Comparison of ENCODE assay signal across 8 mouse cellular contexts in genomic region chr11:76242901-76243810, GRCm38 (mm10). TPM values are rescaled to one million over a fixed set of nuclear protein-coding genes. Genes with fewer than 3 reads are reported as not detected.
A peak's percentile ranks its signal among the peaks of the same experiment; 100 is the strongest.
DNase-seq lines count a peak whose midpoint lies in the region; ATAC-seq lines count a peak whose summit lies in the region.

Mrm3 (plus strand) TSS chr11:76243715.
Glod4 (minus strand) TSS chr11:76243725.

- H3K4me3 ChIP-seq in hindbrain, embryonic 16.5 days (ENCODE audit: low read length), result peak within 1 kb of the TSS; percentile 51
- H3K4me3 ChIP-seq in macrophage (ENCODE audit: inconsistent target), result peak within 1 kb of the TSS; percentile 81

- H3K4me2 ChIP-seq in hindbrain, embryonic 16.5 days (ENCODE audit: low read length), result peak within 1 kb of the TSS; percentile 96

- ATAC-seq in hindbrain, embryonic 16.5 days, result peak; percentile 93

- H3K36me3 ChIP-seq in hindbrain, embryonic 16.5 days (ENCODE audit: control insufficient read depth, insufficient read depth, low read length), result peaks cover 3% of the 10 kb centered on the region; the same call in 1 of the 2 replicates
- peaks cover 19% of the 10 kb centered on the region for H3K36me3 ChIP-seq in macrophage (ENCODE audit: inconsistent target)

- peak; percentile 91 for DNase-seq in R1 (ENCODE audit: low read depth, low spot score)
- DNase-seq in cerebellum, postnatal 25 days, result peak; percentile 94 to 96
- DNase-seq in frontal cortex, postnatal 36 days (ENCODE audit: low spot score in 2 of 2), result peak; percentile 93 to 94
- DNase-seq in left cerebral cortex, adult 18-20 months (ENCODE audit: low spot score in 2 of 2), result peak; percentile 94 to 95
- peak; percentile 94 for DNase-seq in right cerebral cortex, adult 18-20 months
- DNase-seq in urinary bladder, postnatal 10 days (ENCODE audit: low spot score), result peak; percentile 76

- WGBS in hindbrain, embryonic 16.5 days, result under 1% methylated on average over 57 of the region's 61 CpGs
- 1% methylated on average over 58 of the region's 61 CpGs for WGBS in macrophage (ENCODE audit: missing documents)

- H3K27me3 ChIP-seq in hindbrain, embryonic 16.5 days (replicated peaks; ENCODE audit: control insufficient read depth, insufficient read depth, low read length), result no peaks in the 10 kb centered on the region

- H3K9ac ChIP-seq in hindbrain, embryonic 16.5 days (ENCODE audit: low read depth, low read length), result peak within 1 kb of the TSS; percentile 93

- peaks cover 24% of the 10 kb centered on the region for H3K4me1 ChIP-seq in hindbrain, embryonic 16.5 days (ENCODE audit: control insufficient read depth, insufficient read depth, low read depth, low read length)

- peaks cover 18% of the 10 kb centered on the region; the same call in 1 of the 2 replicates for H3K79me2 ChIP-seq in macrophage (ENCODE audit: inconsistent target)

- peak within 1 kb of the TSS; percentile 90 for H3K27ac ChIP-seq in hindbrain, embryonic 16.5 days (ENCODE audit: low read depth, low read length)
- H3K27ac ChIP-seq in macrophage, result peak within 1 kb of the TSS; percentile 5; the same call in 1 of the 2 replicates

- no peaks in the 10 kb centered on the region for H3K9me3 ChIP-seq in hindbrain, embryonic 16.5 days (ENCODE audit: control insufficient read depth, low read length)

RNA-seq across cellular contexts. Expression of gene Mrm3, which starts in this region (rescaled TPM):
- polyA plus RNA-seq in hindbrain, embryonic 16.5 days (2015; fragmentation: Nextera tagmentation; extraction: Ambion mirVana), result 25.7 and 26.1 TPM in 2 replicates
- total RNA-seq in left cerebral cortex, adult 18-20 months (2021), result 10 to 100 TPM; 18.6 to 20.9 TPM
- 10 to 100 TPM in 2 of 26 experiments, 1 to 10 TPM in 23, not detected in 1; 1.1 to 11.3 (median 4.1) TPM for total RNA-seq in macrophage (2018; cell fraction: chromatin; rRNA removed)
- total RNA-seq in macrophage (2018; cell fraction: cytosol; rRNA removed), result 1 to 10 TPM; 1.4 to 6.2 (median 3.9) TPM
- 10 to 100 TPM in 2 of 26 experiments, 1 to 10 TPM in 22, under 1 TPM in 2; 0.69 to 14.2 (median 2.4) TPM for total RNA-seq in macrophage (2018; cell fraction: nucleus; rRNA removed)
- polyA plus RNA-seq in macrophage (2018), result 3.0 to 9.3 TPM (median 4.1 TPM) in 3 replicates

RNA-seq across cellular contexts. Expression of gene Glod4, which starts in this region (rescaled TPM):
- polyA plus RNA-seq in hindbrain, embryonic 16.5 days (2015; fragmentation: Nextera tagmentation; extraction: Ambion mirVana), result 118 and 125 TPM in 2 replicates
- 10 to 100 TPM; 52.9 to 60.4 TPM for total RNA-seq in left cerebral cortex, adult 18-20 months (2021)
- total RNA-seq in macrophage (2018; cell fraction: chromatin; rRNA removed), result 10 to 100 TPM in 16 of 26 experiments, 1 to 10 TPM in 10; 2.9 to 26.9 (median 12.6) TPM
- 10 to 100 TPM; 27.9 to 51.3 (median 38.2) TPM for total RNA-seq in macrophage (2018; cell fraction: cytosol; rRNA removed)
- total RNA-seq in macrophage (2018; cell fraction: nucleus; rRNA removed), result 10 to 100 TPM in 21 of 26 experiments, 1 to 10 TPM in 5; 5.9 to 27.3 (median 13.1) TPM
- polyA plus RNA-seq in macrophage (2018), result 50.3 to 72.9 TPM (median 66.8 TPM) in 3 replicates

Comparison
In these comparisons a context has a peak if more than half of its experiments do, and no peak if none do; other contexts are left out.
1. Peak in every context shown above with its lines: DNase-seq, ATAC-seq, H3K4me3 ChIP-seq and H3K27ac ChIP-seq.